Mouse (Mus musculus): ENCODE results near the gene Vti1a.

- TF ChIP-seq FLI1 (IDR thresholded peaks at IDR 0.05; ENCODE audit: low read length), result no peak
- TF ChIP-seq GATA1 (IDR thresholded peaks at IDR 0.05; ENCODE audit: borderline replicate concordance, low read length), result no peak
Measured at GRCm38 (mm10) chr19:55401638-55402037, 85.5 kb downstream of the Vti1a start.
